Mouse (Mus musculus) T-helper 1 cell (primary cell): ENCODE data around the gene H3f3a.
"Not testable (repeated sequence)": the region's sequence is repeated elsewhere in the genome, so short reads cannot be mapped to it uniquely, and the experiment has no call there.

Experiments
- in situ Hi-C: fragments of 300-600 bp; cut with MboI, MseI; formaldehyde crosslinking; loops from one replicate; pipeline ENCODE4 v1.15.1; 2025; ENCODE audit warnings: high pct_unique_total_duplicates

H3f3a gene

DNA sequence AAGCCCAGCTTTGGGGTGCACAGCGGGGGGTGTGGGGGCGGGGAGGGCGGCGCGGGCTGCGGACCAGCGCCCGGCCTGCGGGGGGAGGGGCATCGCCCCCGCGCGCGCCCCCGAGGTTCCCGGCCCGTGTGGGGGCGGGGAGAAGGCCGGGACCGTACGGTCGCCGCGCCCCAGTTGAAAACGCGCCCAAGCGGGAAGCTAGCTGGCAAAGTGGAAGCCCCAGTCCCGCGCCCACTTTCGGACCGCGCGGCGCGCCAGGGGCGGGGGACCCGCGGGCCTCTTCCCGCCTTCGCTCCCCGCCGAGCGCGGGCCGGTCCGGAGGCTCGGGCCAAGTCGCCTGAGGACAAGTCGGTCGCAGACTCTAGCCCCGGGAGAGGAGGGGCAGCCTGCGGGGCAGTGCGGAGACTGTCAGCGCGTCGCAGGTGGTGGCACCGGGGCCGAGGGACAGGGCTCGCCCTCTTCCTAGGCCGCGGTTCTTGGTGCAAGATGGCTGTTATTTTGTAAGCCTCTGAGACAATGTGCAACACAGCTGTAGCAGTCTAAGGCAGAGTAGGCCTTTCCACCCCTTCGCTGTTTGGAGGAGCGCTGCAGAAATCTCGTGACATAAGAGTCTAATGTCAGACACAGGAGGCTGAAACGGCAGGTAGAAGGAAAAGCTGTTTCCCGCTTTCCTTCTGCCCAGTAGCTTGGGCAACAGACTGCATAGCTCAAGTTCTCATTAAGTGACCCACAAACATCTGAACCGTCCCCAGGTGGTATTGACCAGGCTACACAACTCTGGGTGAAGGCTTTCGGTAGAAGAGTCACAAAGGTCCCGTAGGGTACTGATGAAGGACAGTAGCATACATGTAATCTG is at the start of gene H3f3a:
Gene H3f3a, minus strand, starts transcription at position 59 of the 856 bp plus-strand sequence.
- in situ Hi-C loops, result no loop called here

- in situ Hi-C loops, result no loop called here
These were observed 46.3 kb upstream of the H3f3a start for GRCm38 (mm10) chr1:180860030-180860429.

DNA sequence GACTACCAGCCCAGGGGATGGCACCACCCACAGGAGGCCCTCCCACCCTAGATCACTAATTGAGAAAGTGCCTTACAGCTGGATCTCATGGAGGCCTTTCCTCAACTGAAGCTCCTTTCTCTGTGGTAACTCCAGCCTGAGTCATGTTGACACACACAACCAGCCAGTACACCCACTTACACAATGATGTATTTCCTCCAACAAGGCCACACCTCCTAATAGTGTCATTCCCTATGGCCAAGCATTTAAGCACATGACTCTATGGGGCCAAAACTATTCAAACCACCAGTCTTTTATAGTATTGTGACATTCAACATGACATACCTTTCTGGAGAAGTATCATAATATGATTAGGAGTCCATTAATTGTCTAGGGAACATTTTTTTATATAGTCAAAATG is 45.0 kb upstream of the H3f3a start:
- in situ Hi-C loops, result loop anchor here (5.0 kb wide), 1 partner anchor 61 kb away; no protein-coding TSS in a partner anchor

DNA sequence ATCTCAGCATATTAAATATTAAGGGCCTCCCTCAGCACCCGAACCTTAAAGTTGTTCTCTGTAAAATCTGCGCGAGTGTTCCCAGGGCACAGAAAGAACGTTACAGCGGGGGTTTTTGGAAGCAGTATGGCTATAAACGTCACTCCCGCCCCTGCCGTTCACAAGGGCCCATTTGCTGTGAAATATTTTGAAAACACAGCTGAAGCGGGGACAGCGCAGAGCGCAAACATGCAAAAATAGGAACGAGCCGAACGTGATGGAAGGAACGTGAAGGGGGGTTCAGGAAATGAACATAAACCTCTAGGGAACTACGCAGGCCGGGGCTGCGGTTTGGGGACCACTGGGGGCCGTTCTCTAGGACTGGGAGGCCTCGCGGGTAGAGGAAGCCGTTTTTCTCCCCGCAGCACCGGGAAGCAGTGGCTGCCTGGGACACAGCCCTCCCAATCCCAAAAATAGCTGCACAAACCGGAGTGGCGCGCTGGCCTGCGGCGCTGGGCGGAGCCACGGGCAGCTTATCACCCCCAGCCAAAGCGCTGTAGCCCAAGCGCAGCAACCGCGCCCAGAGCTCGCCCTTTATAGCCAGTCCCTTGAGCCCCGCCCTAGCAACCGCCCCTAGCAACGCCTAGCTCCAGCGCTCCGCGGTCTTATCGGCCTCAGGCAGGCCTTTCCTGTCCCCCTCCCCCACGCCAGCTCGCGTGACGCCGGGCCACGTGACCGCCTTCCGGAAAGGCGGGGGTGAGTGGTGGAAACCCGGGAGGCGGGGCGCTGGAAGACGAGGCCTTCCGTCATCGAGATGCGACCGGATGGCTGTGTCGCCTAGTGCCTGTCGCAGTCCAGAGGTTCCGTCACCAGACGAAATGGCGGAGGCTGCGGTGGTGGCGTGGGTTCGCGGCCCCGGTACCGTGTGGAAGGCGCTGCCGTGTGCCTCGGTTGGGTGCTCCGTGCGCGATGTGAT is 36.9 kb upstream of the H3f3a start, which contains the start of gene Sde2:
Gene Sde2, plus strand, starts transcription at position 812 of the 955 bp plus-strand sequence.
- in situ Hi-C loops, result no loop called here

GRCm38 (mm10) chr1:180849701-180850301 is 36.1 kb upstream of the H3f3a start:
- in situ Hi-C loops, result no loop called here

DNA sequence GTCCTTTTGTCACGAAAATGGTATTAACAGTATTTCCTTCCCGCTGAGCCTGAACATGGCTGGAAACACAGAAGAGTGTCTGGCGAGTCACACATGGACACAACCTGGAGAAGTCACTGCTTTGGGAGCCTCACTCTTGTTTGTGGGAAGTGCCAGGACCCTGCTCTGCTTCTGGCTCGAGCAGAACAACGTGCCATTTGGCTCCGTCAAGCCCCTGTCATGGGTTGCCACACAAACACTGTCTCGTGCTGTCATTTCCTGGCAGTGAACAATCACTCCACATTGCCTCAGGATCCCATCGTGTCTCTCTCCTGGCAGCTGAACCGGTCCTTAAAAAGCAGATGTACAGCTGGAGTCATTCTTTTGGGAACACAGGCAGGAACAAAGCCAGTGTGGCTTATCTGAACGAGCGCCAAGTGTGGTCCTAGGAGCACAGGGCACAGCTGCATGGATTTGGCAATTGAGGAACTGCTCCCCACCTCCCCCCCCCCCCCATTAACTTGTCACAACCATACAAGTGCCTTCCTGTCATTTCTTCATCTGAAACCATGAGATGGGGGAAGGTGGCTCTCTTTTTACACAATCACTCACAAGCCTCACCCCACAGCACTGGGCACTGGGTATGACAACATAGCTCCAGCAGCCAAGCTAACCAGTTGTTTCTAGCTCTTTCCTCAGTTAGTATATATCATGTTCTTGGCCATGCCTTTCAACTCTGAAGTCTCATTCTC is 34.9 kb upstream of the H3f3a start:
- in situ Hi-C loops, result no loop called here

DNA sequence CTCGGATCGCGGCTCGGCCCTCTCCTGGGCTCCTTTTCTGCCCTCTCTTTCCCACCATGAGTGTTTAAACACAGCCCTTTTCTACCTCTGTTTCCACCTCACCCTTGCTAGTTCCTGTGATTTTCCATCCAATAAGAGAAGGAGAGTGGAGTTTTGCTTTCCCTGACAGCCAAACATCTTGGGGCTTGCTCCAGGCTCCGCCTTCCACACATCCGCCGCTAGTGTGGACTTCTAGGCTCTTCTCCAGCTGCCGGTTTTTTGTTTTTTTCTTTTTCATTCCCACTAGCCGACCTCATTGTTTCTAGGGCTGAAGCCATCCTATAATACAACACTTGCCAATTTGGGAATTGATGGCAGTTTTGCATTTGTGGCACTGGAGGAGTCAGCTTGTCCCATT is 34.4 kb upstream of the H3f3a start:
- in situ Hi-C loops, result no loop called here

DNA sequence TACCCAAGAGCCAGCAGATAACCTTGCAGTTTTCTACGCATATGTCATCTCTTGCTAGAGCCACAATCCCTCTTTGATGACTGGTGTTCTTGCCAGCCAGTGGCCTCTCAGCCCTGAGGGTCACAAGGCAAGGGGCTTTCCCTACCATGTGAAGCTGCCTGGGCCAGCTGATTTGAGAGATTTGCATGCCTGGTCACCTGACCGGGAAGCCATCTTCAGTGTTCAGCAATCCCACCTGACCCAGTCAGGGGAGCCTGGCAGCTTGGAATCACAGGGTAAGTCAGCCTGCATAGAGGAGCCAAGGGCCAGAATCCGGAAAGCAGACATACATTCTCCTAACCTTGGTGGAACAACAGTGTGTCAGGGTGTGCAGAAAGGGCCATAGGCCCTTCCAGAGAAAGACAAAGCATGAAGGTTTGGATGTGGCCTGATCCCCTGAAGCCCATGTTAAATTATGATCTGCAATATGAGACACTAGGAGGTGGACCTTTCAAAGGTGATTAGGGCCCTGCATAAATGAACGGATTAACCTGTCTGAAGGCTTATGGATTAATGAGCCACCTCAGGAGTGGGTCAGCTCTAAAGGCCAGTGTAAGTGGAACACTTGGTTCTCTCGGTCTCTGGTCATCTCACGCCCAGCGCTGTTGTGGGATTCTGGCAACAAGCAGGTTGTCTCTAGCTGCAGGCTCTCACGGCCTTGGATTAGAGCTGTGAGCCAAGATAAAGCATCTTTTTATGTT is 28.0 kb upstream of the H3f3a start:
- in situ Hi-C loops, result no loop called here

GRCm38 (mm10) chr1:180839201-180839910 is 25.6 kb upstream of the H3f3a start:
- in situ Hi-C loops, result no loop called here

GRCm38 (mm10) chr1:180838014-180838413 is 24.3 kb upstream of the H3f3a start:
- in situ Hi-C loops, result no loop called here

GRCm38 (mm10) chr1:180837186-180837585 is 23.4 kb upstream of the H3f3a start:
- in situ Hi-C loops, result no loop called here

- in situ Hi-C loops, result not testable (repeated sequence)
These were observed 22.7 kb upstream of the H3f3a start for GRCm38 (mm10) chr1:180836467-180836866.

GRCm38 (mm10) chr1:180835273-180836015 is 21.7 kb upstream of the H3f3a start:
- in situ Hi-C loops, result no loop called here

DNA sequence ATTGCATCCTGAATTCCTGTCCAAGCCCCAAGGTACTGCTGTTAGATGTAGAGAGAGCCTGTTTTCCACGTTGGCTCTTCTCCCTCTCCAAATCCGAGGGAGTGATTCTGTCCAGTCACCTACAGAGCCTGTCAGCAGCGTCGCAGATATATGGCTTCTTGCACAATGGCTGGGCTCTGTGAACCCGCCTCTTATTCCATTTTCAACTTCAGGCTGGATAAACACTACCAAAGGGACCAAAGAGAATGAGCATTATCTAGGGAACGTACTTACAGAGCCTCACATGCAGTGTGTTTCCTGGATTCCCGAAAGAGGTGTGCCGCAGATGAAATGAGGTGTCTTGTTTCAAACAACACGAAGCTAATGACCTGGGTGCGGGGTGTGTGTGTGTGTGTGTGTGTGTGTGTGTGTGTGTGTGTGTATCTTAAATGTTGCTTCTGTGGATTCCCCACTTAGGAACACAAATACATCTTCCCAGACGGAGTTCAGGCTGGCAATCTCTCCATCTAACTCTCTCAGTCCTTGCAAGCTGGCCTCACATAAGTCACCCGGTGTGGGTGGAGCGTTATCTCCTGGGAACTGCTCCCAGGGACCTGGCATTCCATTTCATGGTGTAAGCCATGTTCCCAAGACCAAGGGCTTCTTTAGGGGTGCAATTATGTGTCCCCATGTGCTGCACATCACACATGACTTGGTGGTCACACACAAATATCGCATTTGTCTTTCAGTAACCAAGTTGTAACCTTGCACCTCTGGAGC is 17.0 kb upstream of the H3f3a start:
- in situ Hi-C loops, result no loop called here

GRCm38 (mm10) chr1:180830175-180830574 is 16.4 kb upstream of the H3f3a start:
- in situ Hi-C loops, result no loop called here

DNA sequence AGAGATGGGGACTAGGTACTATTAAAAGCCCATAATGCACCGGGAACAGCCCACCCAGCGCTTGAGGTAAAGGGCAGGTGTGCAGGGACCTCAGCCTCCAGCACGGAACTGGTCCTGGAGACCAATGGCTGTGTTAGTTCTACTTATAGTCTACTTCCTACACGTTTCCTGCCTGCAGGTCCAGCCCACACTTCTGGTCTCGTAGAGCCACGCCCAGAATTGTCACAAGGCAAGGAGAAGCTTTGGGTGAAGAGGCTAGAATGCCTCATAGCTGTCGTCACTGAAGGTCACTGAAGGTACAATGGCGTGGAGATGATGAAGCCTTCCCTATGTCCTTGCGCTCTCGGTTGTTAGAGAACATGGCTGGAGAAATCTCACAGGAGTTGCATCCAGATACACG is 16.0 kb upstream of the H3f3a start:
- in situ Hi-C loops, result no loop called here

- in situ Hi-C loops, result no loop called here
These were observed 12.9 kb upstream of the H3f3a start for GRCm38 (mm10) chr1:180826634-180827033.

DNA sequence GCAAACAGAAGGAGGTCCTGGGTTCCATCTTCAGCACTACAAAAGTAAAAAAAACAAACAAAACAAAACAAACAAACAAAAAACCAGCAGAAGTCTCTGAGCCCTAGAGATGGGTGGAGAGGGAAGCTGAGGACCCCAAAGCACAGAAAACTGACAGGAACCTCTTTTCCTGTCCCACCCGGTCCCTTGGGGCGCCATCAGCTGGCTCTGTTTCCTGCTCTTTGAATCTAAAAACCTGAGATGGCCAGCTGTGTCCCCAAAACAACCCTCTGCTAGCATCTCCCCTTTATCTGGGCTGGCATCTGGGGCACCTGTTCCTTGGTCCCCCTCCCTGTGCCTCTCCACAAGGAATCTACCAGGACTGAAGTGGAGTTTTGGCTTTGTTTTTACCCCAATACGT is 11.0 kb upstream of the H3f3a start:
- in situ Hi-C loops, result no loop called here
